Mouse (Mus musculus) C2C12 (cell line): ENCODE results near the gene Adat1.

Source experiments
- CEBPB ChIP-seq: IDR thresholded peaks from one replicate; pipeline ENCODE4 v1.6.1; 2011; ENCODE audit warnings: low read depth, mild to moderate bottlenecking, control low read depth, moderate library complexity
- CTCF ChIP-seq: IDR thresholded peaks from one replicate; pipeline ENCODE4 v1.5.1; 2011; ENCODE audit not compliant: control insufficient read depth, insufficient read depth, insufficient read length
- FOSL1 ChIP-seq: IDR thresholded peaks from one replicate; pipeline ENCODE4 v1.8.0; 2011; ENCODE audit warnings: mild to moderate bottlenecking, low read length; ENCODE audit not compliant: poor library complexity, insufficient read depth, severe bottlenecking
- MAX ChIP-seq: IDR thresholded peaks from one replicate; pipeline ENCODE4 v1.6.1; 2011; ENCODE audit warnings: mild to moderate bottlenecking, control low read depth
- MYOD1 ChIP-seq: IDR thresholded peaks from one replicate; pipeline ENCODE4 v1.6.1; 2011; ENCODE audit warnings: low read depth; ENCODE audit not compliant: control insufficient read depth, insufficient read length
- MYOG ChIP-seq: IDR thresholded peaks from one replicate; pipeline ENCODE4 v1.6.1; 2011; ENCODE audit not compliant: control insufficient read depth, insufficient read length; ENCODE audit errors: extremely low read depth
- USF1 ChIP-seq: IDR thresholded peaks from one replicate; pipeline ENCODE4 v1.6.1; 2011; ENCODE audit warnings: low read depth, mild to moderate bottlenecking, control low read depth, moderate library complexity

DNA sequence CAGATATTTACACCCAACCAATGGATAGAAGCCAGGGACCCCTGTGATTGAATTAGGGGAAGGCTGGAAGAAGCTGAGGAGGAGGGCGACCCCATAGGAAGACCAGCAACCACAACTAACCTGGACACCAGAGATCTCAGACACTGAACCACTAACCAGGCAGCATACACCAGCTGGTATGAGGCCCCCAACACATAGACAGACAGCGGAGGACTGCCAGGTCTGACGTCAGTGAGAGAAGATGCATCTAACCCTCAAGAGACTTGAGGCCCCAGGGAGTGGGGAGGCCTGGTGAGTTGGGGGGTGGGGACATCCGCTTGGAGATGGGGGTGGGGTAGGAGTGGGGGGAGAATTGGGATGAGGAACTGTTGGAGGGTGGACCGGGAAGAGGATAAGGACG is 38.6 kb upstream of the Adat1 start:
- TF ChIP-seq CTCF (no peak), MYOG (no peak), MYOD1 (no peak), MAX (no peak), USF1 (no peak), CEBPB (no peak), FOSL1 (no peak)
